Mouse (Mus musculus) kidney, postnatal 0 days (tissue): ENCODE results near the gene Map3k7. TPM values are rescaled to one million over a fixed set of nuclear protein-coding genes. Genes with fewer than 3 reads are reported as not detected.
"Not testable (repeated sequence)": the region's sequence is repeated elsewhere in the genome, so short reads cannot be mapped to it uniquely, and the experiment has no call there.

Experiments
- ATAC-seq: fragments of 200-750 bp; cut with Nextera tagmentation; replicated peaks from 2 replicates; pipeline ENCODE4 v1.8.0; 2017; ENCODE audit warnings: low read depth, moderate number of reproducible peaks, moderate TSS enrichment, moderate library complexity; ENCODE audit not compliant: low FRiP score
- DNase-seq: peaks from one replicate; pipeline ENCODE4 v3.0.0-alpha.2; 2016; ENCODE audit warnings: low spot score
- H3K27ac ChIP-seq: fragments of 300-500 bp; sonication (generic); 2 replicates; pipeline ENCODE4 v1.5.1; 2014; ENCODE audit warnings: mild to moderate bottlenecking
- H3K27me3 ChIP-seq: fragments of 300-500 bp; sonication (generic); 2 replicates; pipeline ENCODE4 v1.6.1; 2014; ENCODE audit warnings: low read length, mixed read lengths; ENCODE audit not compliant: insufficient read depth
- H3K36me3 ChIP-seq: fragments of 300-500 bp; sonication (generic); 2 replicates; pipeline ENCODE4 v1.6.1; 2014; ENCODE audit warnings: low read length, mixed read lengths; ENCODE audit not compliant: insufficient read depth
- H3K4me1 ChIP-seq: fragments of 300-500 bp; sonication (generic); replicated peaks from 2 replicates; pipeline ENCODE4 v1.6.1; 2014; ENCODE audit warnings: antibody characterized with exemption, low read length, mixed read lengths; ENCODE audit not compliant: insufficient read depth
- H3K4me2 ChIP-seq: fragments of 300-500 bp; sonication (generic); 2 replicates; pipeline ENCODE4 v1.6.1; 2014; ENCODE audit warnings: mild to moderate bottlenecking, low read length, moderate library complexity, mixed read lengths
- H3K4me3 ChIP-seq: fragments of 300-500 bp; sonication (generic); replicated peaks from 2 replicates; pipeline ENCODE4 v1.5.1; 2014; ENCODE audit warnings: low read depth, low read length
- H3K9ac ChIP-seq: fragments of 300-500 bp; sonication (generic); 2 replicates; pipeline ENCODE4 v1.6.1; 2014; ENCODE audit warnings: low read depth, low read length
- H3K9me3 ChIP-seq: fragments of 300-500 bp; sonication (generic); replicated peaks from 2 replicates; pipeline ENCODE4 v1.6.1; 2016; ENCODE audit warnings: low read length, inconsistent platforms, mixed read lengths
- CTCF ChIP-seq: IDR thresholded peaks from 2 replicates; pipeline ENCODE4 v1.5.1; 2016; ENCODE audit warnings: antibody characterized with exemption, low read depth, mild to moderate bottlenecking, moderate library complexity
- WGBS: fragments of 180-500 bp; shearing (Covaris S2); extraction: QIAGEN DNeasy Blood & Tissue Kit; methylation state at CpG from one replicate; pipeline ENCODE4 v1.1.7; 2014; 5-methylcytosine and 5-hydroxymethylcytosine counted together
- polyA plus RNA-seq: library from polyadenylated mRNA; unstranded; fragments of >200 nt; fragmentation: Nextera tagmentation; extraction: Ambion mirVana; gene quantifications from 2 replicates; pipeline ENCODE4 v1.2.1, GENCODE M21; 2015

The Map3k7 gene
- polyA plus RNA-seq, 1 experiment from 2014 or later: 21.8 TPM

DNA sequence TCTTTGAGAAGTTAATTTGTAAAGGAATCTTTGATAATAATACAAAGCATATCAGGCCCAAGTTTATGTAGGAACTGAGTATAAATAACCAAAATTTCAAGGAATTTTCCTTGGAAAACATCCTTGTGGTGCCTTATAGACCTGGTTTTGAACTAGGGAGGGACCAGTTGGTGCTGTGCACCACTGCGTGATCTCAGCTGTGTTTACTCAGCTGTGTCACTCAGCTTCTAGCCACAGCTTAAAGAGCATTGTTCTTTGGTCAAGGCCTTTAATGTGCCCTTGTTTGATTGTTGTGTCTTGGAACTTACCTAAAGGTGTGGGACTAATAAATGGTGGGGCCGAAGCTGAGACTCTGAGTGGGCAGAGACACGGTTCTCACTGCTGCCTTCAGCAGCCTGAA, 43.3 kb downstream of the Map3k7 start:
- ATAC-seq (no peak), DNase-seq (no peak)
- 27% methylated on average over 3 of the region's 3 CpGs for WGBS
- Histone ChIP-seq H3K4me1 (no peaks in the 10 kb centered on the region; the same call in 1 of the 2 replicates), H3K9ac (no peak overlapping the region), H3K27me3 (no peaks in the 10 kb centered on the region), H3K4me2 (no peak overlapping the region), H3K4me3 (no peak overlapping the region), H3K9me3 (no peaks in the 10 kb centered on the region), H3K27ac (no peak overlapping the region), H3K36me3 (peaks cover 36% of the 10 kb centered on the region)
- no peak for TF ChIP-seq CTCF

DNA sequence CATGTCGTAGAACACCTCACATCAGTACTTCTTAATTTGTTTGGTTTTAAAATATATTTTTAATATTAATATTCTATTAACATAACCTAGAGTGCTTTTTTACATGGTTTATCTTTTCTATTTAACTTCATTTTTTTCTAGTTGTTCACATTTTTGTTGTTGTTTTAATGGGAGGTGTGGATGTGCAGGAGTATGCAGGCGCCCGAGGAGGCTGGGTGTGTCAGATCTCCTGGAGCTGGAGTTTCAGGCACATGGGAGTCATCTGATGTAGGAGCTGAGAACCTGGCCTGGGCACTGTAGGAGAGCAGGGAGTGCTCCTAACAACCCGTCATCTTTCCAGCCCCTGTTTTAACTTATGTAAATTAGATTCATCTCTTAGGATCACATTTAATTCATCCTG, 44.2 kb downstream of the Map3k7 start:
- no peak for ATAC-seq
- Histone ChIP-seq H3K9me3 (no peaks in the 10 kb centered on the region), H3K27me3 (no peaks in the 10 kb centered on the region), H3K4me2 (no peak overlapping the region), H3K27ac (no peak overlapping the region), H3K36me3 (peaks cover 42% of the 10 kb centered on the region), H3K9ac (no peak overlapping the region), H3K4me3 (no peak overlapping the region), H3K4me1 (no peaks in the 10 kb centered on the region; the same call in 1 of the 2 replicates)
- no peak for TF ChIP-seq CTCF
- WGBS: 77% methylated on average over 4 of the region's 4 CpGs
- no peak for DNase-seq

DNA sequence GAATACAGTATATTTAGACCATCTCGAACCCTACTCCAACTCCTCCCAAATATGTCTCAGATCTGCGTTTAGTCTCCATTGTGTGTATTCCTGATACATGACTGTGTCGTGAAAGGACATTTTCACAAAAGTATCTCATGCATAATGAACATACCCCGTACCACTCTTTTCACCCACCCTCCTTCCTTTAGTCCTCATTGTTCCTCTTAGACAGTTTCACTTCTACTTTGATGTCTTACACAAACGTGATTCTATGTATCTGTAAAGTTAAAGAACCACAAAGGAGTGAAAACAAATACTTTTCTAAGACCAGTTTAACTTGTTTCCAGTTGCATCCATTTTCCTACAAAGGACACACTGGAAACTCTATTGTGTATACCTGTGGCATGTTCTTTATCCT, 46.9 kb downstream of the Map3k7 start:
- Histone ChIP-seq H3K4me3 (no peak overlapping the region), H3K36me3 (peaks cover 29% of the 10 kb centered on the region), H3K9me3 (no peaks in the 10 kb centered on the region), H3K27me3 (no peaks in the 10 kb centered on the region), H3K4me1 (no peaks in the 10 kb centered on the region; the same call in 1 of the 2 replicates), H3K9ac (no peak overlapping the region), H3K4me2 (no peak overlapping the region), H3K27ac (no peak overlapping the region)
- DNase-seq (no peak), ATAC-seq (no peak)
- no peak for TF ChIP-seq CTCF
- 87% methylated on average over 5 of the region's 5 CpGs for WGBS

DNA sequence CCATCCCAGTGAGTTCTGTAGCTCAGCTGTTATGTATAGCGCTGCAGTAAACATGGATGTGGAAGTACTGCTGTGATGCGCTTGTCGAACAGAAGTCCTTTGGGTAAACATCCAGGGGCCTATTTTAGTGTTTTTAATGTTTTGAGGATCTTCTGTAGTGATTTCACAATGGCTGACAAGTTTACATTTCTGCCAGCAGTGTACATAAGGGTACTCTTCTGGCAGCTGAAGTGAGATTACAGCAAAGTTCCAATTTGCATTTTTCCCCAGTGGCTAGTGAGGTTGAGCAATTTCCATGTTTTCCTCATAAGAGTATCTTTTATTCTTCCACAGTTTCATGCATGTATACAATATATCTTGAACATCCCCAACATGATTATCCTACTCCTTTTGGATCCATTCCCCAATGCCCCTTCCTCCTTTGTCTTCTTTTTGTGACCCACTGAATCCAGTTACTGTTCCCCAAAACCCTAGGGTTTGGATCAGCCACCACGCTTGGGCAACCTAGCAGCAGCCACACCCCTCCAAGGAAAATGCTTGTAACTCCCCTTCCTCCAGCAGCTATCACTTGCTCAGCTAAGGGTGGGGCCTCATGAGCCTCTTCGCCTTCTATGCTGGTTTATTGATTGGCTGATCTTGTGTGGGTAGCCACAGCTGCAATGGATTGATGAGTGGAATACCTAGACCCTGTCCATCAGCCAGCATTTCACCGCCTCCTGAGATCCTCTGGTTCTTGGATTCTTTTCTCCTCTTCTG, 47.5 kb downstream of the Map3k7 start:
- Histone ChIP-seq H3K27ac (no peak overlapping the region), H3K4me2 (no peak overlapping the region), H3K27me3 (no peaks in the 10 kb centered on the region), H3K36me3 (peaks cover 32% of the 10 kb centered on the region), H3K4me3 (no peak overlapping the region), H3K9me3 (no peaks in the 10 kb centered on the region), H3K4me1 (no peaks in the 10 kb centered on the region; the same call in 1 of the 2 replicates), H3K9ac (no peak overlapping the region)
- ATAC-seq: no peak
- WGBS: 80% methylated on average over 6 of the region's 6 CpGs
- no peak for DNase-seq
- no peak for TF ChIP-seq CTCF

DNA sequence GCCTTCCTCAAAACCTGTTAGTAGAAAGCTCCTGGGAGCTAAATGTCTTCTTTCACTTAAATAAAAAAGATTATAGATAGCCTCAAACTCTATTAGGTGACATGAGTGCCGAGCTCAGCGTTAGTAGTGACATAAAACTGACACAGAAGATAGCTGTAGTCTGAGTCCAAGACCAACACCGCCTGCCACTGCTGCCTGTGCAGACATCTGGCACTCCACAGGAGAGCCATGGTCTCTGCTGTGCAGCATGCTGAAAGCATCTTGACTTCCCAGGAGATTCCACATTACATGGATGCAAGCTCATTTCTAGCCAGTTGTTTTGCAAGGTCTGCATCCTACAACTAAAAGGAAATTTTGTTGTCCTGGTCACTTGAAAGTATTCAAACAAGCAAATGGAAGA, 57.2 kb downstream of the Map3k7 start:
- H3K9me3 ChIP-seq: no peaks in the 10 kb centered on the region
- 88% methylated on average over 3 of the region's 3 CpGs for WGBS
- no peak for ATAC-seq
- no peak for DNase-seq
- H3K4me2 ChIP-seq: no peak overlapping the region
- no peak overlapping the region for H3K27ac ChIP-seq
- H3K27me3 ChIP-seq: no peaks in the 10 kb centered on the region
- no peak for TF ChIP-seq CTCF
- no peaks in the 10 kb centered on the region for H3K4me1 ChIP-seq
- H3K9ac ChIP-seq: no peak overlapping the region
- no peak overlapping the region for H3K4me3 ChIP-seq
- H3K36me3 ChIP-seq: peaks cover 17% of the 10 kb centered on the region

DNA sequence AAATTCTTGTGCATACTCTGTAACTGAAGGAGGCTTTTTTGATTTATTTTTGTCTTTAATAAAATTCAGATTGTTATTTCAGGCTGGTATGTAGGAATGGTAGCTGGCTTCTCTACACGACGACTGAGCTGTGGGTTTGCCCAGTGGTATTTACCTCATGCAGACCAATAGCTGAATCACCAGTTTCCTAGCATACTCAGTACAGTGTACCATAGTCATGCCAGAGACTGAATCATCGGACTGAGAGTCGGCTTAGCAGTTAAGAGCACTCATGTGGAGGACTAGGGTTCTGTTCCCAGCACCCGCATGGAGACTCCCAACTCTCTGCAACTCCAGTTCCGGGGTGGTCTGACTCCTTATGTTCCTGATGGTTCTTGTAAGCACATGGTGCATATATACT, 58.4 kb downstream of the Map3k7 start:
- no peak for TF ChIP-seq CTCF
- Histone ChIP-seq H3K4me1 (no peaks in the 10 kb centered on the region), H3K36me3 (peaks cover 9% of the 10 kb centered on the region), H3K4me2 (no peak overlapping the region), H3K27me3 (no peaks in the 10 kb centered on the region), H3K27ac (no peak overlapping the region), H3K9me3 (no peaks in the 10 kb centered on the region), H3K9ac (no peak overlapping the region), H3K4me3 (no peak overlapping the region)
- no peak for ATAC-seq
- no peak for DNase-seq
- 97% methylated on average over 6 of the region's 6 CpGs for WGBS

DNA sequence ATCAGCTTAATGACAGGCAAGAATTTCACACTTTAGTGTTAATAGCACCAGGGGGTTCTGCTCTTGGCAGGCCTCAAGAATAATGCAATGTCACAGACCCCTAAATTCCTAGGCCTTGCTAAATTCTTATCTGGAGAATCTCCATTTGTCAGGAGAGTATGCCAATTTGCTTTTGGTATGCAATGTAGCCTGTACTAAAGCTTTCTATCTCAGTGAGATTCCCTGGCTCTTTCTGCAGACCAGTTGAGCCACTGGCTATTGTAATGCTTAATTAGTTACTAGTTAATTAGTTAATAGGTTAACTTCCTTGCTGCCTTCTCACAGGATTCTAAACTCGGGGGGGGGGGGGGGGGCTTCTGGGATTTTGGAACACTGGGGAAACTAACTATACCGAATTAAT, 60.3 kb downstream of the Map3k7 start:
- H3K4me1 ChIP-seq, H3K27ac ChIP-seq, H3K4me2 ChIP-seq, H3K4me3 ChIP-seq, DNase-seq, H3K9ac ChIP-seq, H3K27me3 ChIP-seq, ATAC-seq, H3K36me3 ChIP-seq, H3K9me3 ChIP-seq: not testable (repeated sequence)
- 58% methylated on average over 2 of the region's 2 CpGs for WGBS
